Comparison of ENCODE assay signal across 13 mouse cellular contexts in genomic region chr11:16813298-16813697, GRCm38 (mm10).
"Had no signal": no experiment of that assay in that cellular context is flagged by ENCODE, and none has a peak within 500 bp of the region (broad histone marks: within the 10 kb centered on the region; RNA-seq: fewer than 3 reads in every experiment).

No protein-coding gene starts in this region.

- H3K4me2 ChIP-seq: limb, embryonic 13.5 days; midbrain, embryonic 13.5 days; neural tube, embryonic 15.5 days had no signal

- H3K9ac ChIP-seq: limb, embryonic 13.5 days; midbrain, embryonic 13.5 days; neural tube, embryonic 15.5 days had no signal

- H3K4me1 ChIP-seq: midbrain, embryonic 13.5 days; neural tube, embryonic 15.5 days had no signal

- H3K27me3 ChIP-seq: limb, embryonic 13.5 days; midbrain, embryonic 13.5 days; neural tube, embryonic 15.5 days had no signal

- H3K4me3 ChIP-seq: left cerebral cortex, adult 2 months; limb, embryonic 13.5 days; midbrain, embryonic 13.5 days; myocyte; neural tube, embryonic 15.5 days had no signal

- DNase-seq: kidney, adult 2 months; kidney, postnatal 25 days; lung, adult 2 months; lung, postnatal 36 days; thymus, postnatal 4 days had no signal

- H3K36me3 ChIP-seq: limb, embryonic 13.5 days; midbrain, embryonic 13.5 days; neural tube, embryonic 15.5 days had no signal

- H3K27ac ChIP-seq: left cerebral cortex, adult 2 months; limb, embryonic 13.5 days; midbrain, embryonic 13.5 days; neural tube, embryonic 15.5 days; stomach, postnatal 0 days had no signal

- H3K9me3 ChIP-seq: limb, embryonic 13.5 days; midbrain, embryonic 13.5 days; neural tube, embryonic 15.5 days had no signal

- ATAC-seq: intestine, embryonic 16.5 days; lung, postnatal 0 days; midbrain, embryonic 13.5 days had no signal
